Mouse (Mus musculus) forebrain, embryonic 15.5 days (tissue): ENCODE results near the gene Fmo3. TPM values are rescaled to one million over a fixed set of nuclear protein-coding genes. Genes with fewer than 3 reads are reported as not detected.

ENCODE experiments used
- ATAC-seq: fragments of 200-750 bp; cut with Nextera tagmentation; replicated peaks from 2 replicates; pipeline ENCODE4 v1.8.0; 2017; ENCODE audit warnings: mild to moderate bottlenecking, moderate TSS enrichment, moderate library complexity
- H3K27ac ChIP-seq: fragments of 300-500 bp; sonication (generic); replicated peaks from 2 replicates; pipeline ENCODE4 v1.5.1; 2015; ENCODE audit warnings: mild to moderate bottlenecking, inconsistent platforms
- H3K27me3 ChIP-seq: fragments of 300-500 bp; sonication (generic); 2 replicates; pipeline ENCODE4 v1.6.1; 2015; ENCODE audit warnings: inconsistent platforms
- H3K36me3 ChIP-seq: fragments of 300-500 bp; sonication (generic); 2 replicates; pipeline ENCODE4 v1.6.1; 2015; ENCODE audit warnings: mild to moderate bottlenecking, inconsistent platforms
- H3K4me1 ChIP-seq: fragments of 300-500 bp; sonication (generic); 2 replicates; pipeline ENCODE4 v1.6.1; 2015; ENCODE audit warnings: inconsistent platforms
- H3K4me2 ChIP-seq: fragments of 300-500 bp; sonication (generic); replicated peaks from 2 replicates; pipeline ENCODE4 v1.6.1; 2015; ENCODE audit warnings: mild to moderate bottlenecking, inconsistent platforms
- H3K4me3 ChIP-seq: fragments of 300-500 bp; sonication (generic); 2 replicates; pipeline ENCODE4 v1.5.1; 2015; ENCODE audit warnings: mild to moderate bottlenecking, inconsistent platforms
- H3K9ac ChIP-seq: fragments of 300-500 bp; sonication (generic); replicated peaks from 2 replicates; pipeline ENCODE4 v1.6.1; 2015; ENCODE audit warnings: mild to moderate bottlenecking, inconsistent platforms
- H3K9me3 ChIP-seq: fragments of 300-500 bp; sonication (generic); 2 replicates; pipeline ENCODE4 v1.6.1; 2016; ENCODE audit warnings: inconsistent platforms
- WGBS: fragments of 180-500 bp; shearing (Covaris S2); methylation state at CpG from one replicate; pipeline ENCODE4 v1.1.7; 2015; ENCODE audit warnings: mixed read lengths; 5-methylcytosine and 5-hydroxymethylcytosine counted together
- polyA plus RNA-seq: library from polyadenylated mRNA; unstranded; fragments of >200 nt; fragmentation: Nextera tagmentation; extraction: Ambion mirVana; gene quantifications from 2 replicates; pipeline ENCODE4 v1.2.1, GENCODE M21; 2015

The Fmo3 gene
- polyA plus RNA-seq: not detected in 2 replicates

- no peak within 1 kb of the TSS for H3K4me3 ChIP-seq
- H3K9me3 ChIP-seq: no peaks in the 10 kb centered on the region
- WGBS: 79% methylated on average over 1 of the region's 1 CpGs
- no peak for ATAC-seq
- no peak within 1 kb of the TSS for H3K4me2 ChIP-seq
- no peak within 1 kb of the TSS for H3K9ac ChIP-seq
- H3K4me1 ChIP-seq: no peaks in the 10 kb centered on the region
- H3K36me3 ChIP-seq: no peaks in the 10 kb centered on the region
- H3K27ac ChIP-seq: no peak within 1 kb of the TSS
- no peaks in the 10 kb centered on the region for H3K27me3 ChIP-seq
These were observed at the start of gene Fmo3 for GRCm38 (mm10) chr1:162984428-162984827. TSS of gene Fmo3 (minus strand) at chr1:162984528.

- H3K9me3 ChIP-seq: no peaks in the 10 kb centered on the region
- H3K4me3 ChIP-seq: no peak overlapping the region
- H3K4me2 ChIP-seq: no peak overlapping the region
- no peaks in the 10 kb centered on the region for H3K36me3 ChIP-seq
- no peaks in the 10 kb centered on the region for H3K4me1 ChIP-seq
- no peak overlapping the region for H3K27ac ChIP-seq
- ATAC-seq: no peak
- H3K27me3 ChIP-seq: no peaks in the 10 kb centered on the region
- H3K9ac ChIP-seq: no peak overlapping the region
These were observed 38.7 kb upstream of the Fmo3 start for GRCm38 (mm10) chr1:163023075-163023474.

GRCm38 (mm10) chr1:163009220-163009619, 24.9 kb upstream of the Fmo3 start:
- H3K36me3 ChIP-seq: no peaks in the 10 kb centered on the region
- H3K4me2 ChIP-seq: no peak overlapping the region
- WGBS: 76% methylated on average over 3 of the region's 3 CpGs
- H3K4me3 ChIP-seq: no peak overlapping the region
- H3K9me3 ChIP-seq: no peaks in the 10 kb centered on the region
- no peak overlapping the region for H3K9ac ChIP-seq
- H3K27ac ChIP-seq: no peak overlapping the region
- H3K27me3 ChIP-seq: no peaks in the 10 kb centered on the region
- H3K4me1 ChIP-seq: no peaks in the 10 kb centered on the region
- ATAC-seq: no peak

GRCm38 (mm10) chr1:163003496-163003895, 19.2 kb upstream of the Fmo3 start:
- Histone ChIP-seq H3K4me2 (no peak overlapping the region), H3K4me3 (no peak overlapping the region), H3K27ac (no peak overlapping the region), H3K9me3 (no peaks in the 10 kb centered on the region), H3K36me3 (no peaks in the 10 kb centered on the region), H3K9ac (no peak overlapping the region), H3K4me1 (no peaks in the 10 kb centered on the region), H3K27me3 (no peaks in the 10 kb centered on the region)
- no peak for ATAC-seq
- 90% methylated on average over 2 of the region's 2 CpGs for WGBS

GRCm38 (mm10) chr1:163001271-163001829, 17.0 kb upstream of the Fmo3 start:
- Histone ChIP-seq H3K27ac (no peak overlapping the region), H3K36me3 (no peaks in the 10 kb centered on the region), H3K4me3 (no peak overlapping the region), H3K9me3 (no peaks in the 10 kb centered on the region), H3K27me3 (no peaks in the 10 kb centered on the region), H3K9ac (no peak overlapping the region), H3K4me1 (no peaks in the 10 kb centered on the region), H3K4me2 (no peak overlapping the region)
- no peak for ATAC-seq
- WGBS: 71% methylated on average over 4 of the region's 4 CpGs

GRCm38 (mm10) chr1:162987546-162987945, 3.2 kb upstream of the Fmo3 start:
- ATAC-seq: no peak
- H3K36me3 ChIP-seq: no peaks in the 10 kb centered on the region
- no peak overlapping the region for H3K4me3 ChIP-seq
- H3K4me2 ChIP-seq: no peak overlapping the region
- H3K27ac ChIP-seq: no peak overlapping the region
- no peaks in the 10 kb centered on the region for H3K9me3 ChIP-seq
- no peaks in the 10 kb centered on the region for H3K27me3 ChIP-seq
- 92% methylated on average over 3 of the region's 3 CpGs for WGBS
- H3K4me1 ChIP-seq: no peaks in the 10 kb centered on the region
- no peak overlapping the region for H3K9ac ChIP-seq

- no peaks in the 10 kb centered on the region for H3K4me1 ChIP-seq
- H3K27ac ChIP-seq: no peak overlapping the region
- no peaks in the 10 kb centered on the region for H3K36me3 ChIP-seq
- no peak overlapping the region for H3K4me2 ChIP-seq
- no peak overlapping the region for H3K4me3 ChIP-seq
- no peak overlapping the region for H3K9ac ChIP-seq
- no peak for ATAC-seq
- H3K9me3 ChIP-seq: no peaks in the 10 kb centered on the region
- H3K27me3 ChIP-seq: no peaks in the 10 kb centered on the region
- 91% methylated on average over 1 of the region's 1 CpGs for WGBS
These were observed 2.4 kb upstream of the Fmo3 start for GRCm38 (mm10) chr1:162986777-162987176.

- H3K4me3 ChIP-seq: no peak overlapping the region
- H3K36me3 ChIP-seq: no peaks in the 10 kb centered on the region
- WGBS: 91% methylated on average over 2 of the region's 2 CpGs
- H3K27ac ChIP-seq: no peak overlapping the region
- H3K4me2 ChIP-seq: no peak overlapping the region
- H3K4me1 ChIP-seq: no peaks in the 10 kb centered on the region
- H3K9me3 ChIP-seq: no peaks in the 10 kb centered on the region
- ATAC-seq: no peak
- H3K9ac ChIP-seq: no peak overlapping the region
- H3K27me3 ChIP-seq: no peaks in the 10 kb centered on the region
These were observed 1.9 kb upstream of the Fmo3 start for GRCm38 (mm10) chr1:162986121-162986748.

GRCm38 (mm10) chr1:162963556-162963955, 20.8 kb downstream of the Fmo3 start:
- 82% methylated on average over 2 of the region's 2 CpGs for WGBS
- no peak overlapping the region for H3K9ac ChIP-seq
- no peak overlapping the region for H3K27ac ChIP-seq
- ATAC-seq: no peak
- no peak overlapping the region for H3K4me2 ChIP-seq
- H3K9me3 ChIP-seq: no peaks in the 10 kb centered on the region
- no peak overlapping the region for H3K4me3 ChIP-seq
- no peaks in the 10 kb centered on the region for H3K27me3 ChIP-seq
- no peaks in the 10 kb centered on the region for H3K4me1 ChIP-seq
- no peaks in the 10 kb centered on the region for H3K36me3 ChIP-seq

- no peaks in the 10 kb centered on the region for H3K4me1 ChIP-seq
- 91% methylated on average over 1 of the region's 1 CpGs for WGBS
- no peak overlapping the region for H3K4me2 ChIP-seq
- no peak overlapping the region for H3K9ac ChIP-seq
- no peaks in the 10 kb centered on the region for H3K9me3 ChIP-seq
- H3K4me3 ChIP-seq: no peak overlapping the region
- ATAC-seq: no peak
- no peaks in the 10 kb centered on the region for H3K36me3 ChIP-seq
- H3K27ac ChIP-seq: no peak overlapping the region
- no peaks in the 10 kb centered on the region for H3K27me3 ChIP-seq
These were observed 26.9 kb downstream of the Fmo3 start for GRCm38 (mm10) chr1:162957422-162957821.

GRCm38 (mm10) chr1:162953079-162953478, 31.2 kb downstream of the Fmo3 start:
- no peaks in the 10 kb centered on the region for H3K36me3 ChIP-seq
- H3K4me2 ChIP-seq: no peak overlapping the region
- no peaks in the 10 kb centered on the region for H3K9me3 ChIP-seq
- 67% methylated on average over 2 of the region's 2 CpGs for WGBS
- H3K27ac ChIP-seq: no peak overlapping the region
- no peak for ATAC-seq
- no peaks in the 10 kb centered on the region for H3K4me1 ChIP-seq
- H3K9ac ChIP-seq: no peak overlapping the region
- H3K27me3 ChIP-seq: no peaks in the 10 kb centered on the region
- no peak overlapping the region for H3K4me3 ChIP-seq

- no peaks in the 10 kb centered on the region for H3K27me3 ChIP-seq
- no peaks in the 10 kb centered on the region for H3K36me3 ChIP-seq
- no peak overlapping the region for H3K4me3 ChIP-seq
- H3K9me3 ChIP-seq: no peaks in the 10 kb centered on the region
- H3K4me2 ChIP-seq: no peak overlapping the region
- ATAC-seq: no peak
- WGBS: 100% methylated on average over 1 of the region's 1 CpGs
- no peak overlapping the region for H3K9ac ChIP-seq
- no peak overlapping the region for H3K27ac ChIP-seq
- no peaks in the 10 kb centered on the region for H3K4me1 ChIP-seq
These were observed 34.6 kb downstream of the Fmo3 start for GRCm38 (mm10) chr1:162949763-162950162.

- Histone ChIP-seq H3K9me3 (no peaks in the 10 kb centered on the region), H3K27me3 (no peaks in the 10 kb centered on the region), H3K4me3 (no peak overlapping the region), H3K27ac (no peak overlapping the region), H3K9ac (no peak overlapping the region), H3K4me1 (no peaks in the 10 kb centered on the region), H3K36me3 (no peaks in the 10 kb centered on the region), H3K4me2 (no peak overlapping the region)
- ATAC-seq: no peak
- 90% methylated on average over 6 of the region's 6 CpGs for WGBS
These were observed 36.4 kb downstream of the Fmo3 start for GRCm38 (mm10) chr1:162947934-162948333.
